Mouse (Mus musculus) forebrain, embryonic 12.5 days (tissue): ENCODE results near the gene Kcnh7. TPM values are rescaled to one million over a fixed set of nuclear protein-coding genes. Genes with fewer than 3 reads are reported as not detected.
"Not testable (repeated sequence)": the region's sequence is repeated elsewhere in the genome, so short reads cannot be mapped to it uniquely, and the experiment has no call there.

ENCODE experiments used
- ATAC-seq: fragments of 200-750 bp; cut with Nextera tagmentation; 2 replicates; pipeline ENCODE4 v1.8.0; 2017; ENCODE audit warnings: moderate TSS enrichment; ENCODE audit not compliant: low FRiP score
- H3K27ac ChIP-seq: fragments of 300-500 bp; sonication (generic); 2 replicates; pipeline ENCODE4 v1.5.1; 2016; ENCODE audit warnings: mild to moderate bottlenecking
- H3K27me3 ChIP-seq: fragments of 300-500 bp; sonication (generic); 2 replicates; pipeline ENCODE4 v1.6.1; 2016; ENCODE audit warnings: mild to moderate bottlenecking
- H3K36me3 ChIP-seq: fragments of 300-500 bp; sonication (generic); replicated peaks from 2 replicates; pipeline ENCODE4 v1.6.1; 2016; ENCODE audit warnings: mild to moderate bottlenecking
- H3K4me1 ChIP-seq: fragments of 300-500 bp; sonication (generic); 2 replicates; pipeline ENCODE4 v1.6.1; 2016
- H3K4me2 ChIP-seq: fragments of 300-500 bp; sonication (generic); 2 replicates; pipeline ENCODE4 v1.6.1; 2016; ENCODE audit warnings: mild to moderate bottlenecking, moderate library complexity
- H3K4me3 ChIP-seq: fragments of 300-500 bp; sonication (generic); replicated peaks from 2 replicates; pipeline ENCODE4 v1.5.1; 2016; ENCODE audit warnings: mild to moderate bottlenecking
- H3K9ac ChIP-seq: fragments of 300-500 bp; sonication (generic); 2 replicates; pipeline ENCODE4 v1.6.1; 2016; ENCODE audit warnings: mild to moderate bottlenecking
- H3K9me3 ChIP-seq: fragments of 300-500 bp; sonication (generic); 2 replicates; pipeline ENCODE4 v1.6.1; 2016
- WGBS: fragments of 180-500 bp; shearing (Covaris S2); methylation state at CpG from one replicate; pipeline ENCODE4 v1.1.7; 2016; 5-methylcytosine and 5-hydroxymethylcytosine counted together
- polyA plus RNA-seq: library from polyadenylated mRNA; unstranded; fragments of >200 nt; fragmentation: Nextera tagmentation; extraction: Ambion mirVana; gene quantifications from 2 replicates; pipeline ENCODE4 v1.2.1, GENCODE M21; 2016

Kcnh7 gene
- polyA plus RNA-seq, 1 experiment from 2014 or later, result 5.4 TPM

DNA sequence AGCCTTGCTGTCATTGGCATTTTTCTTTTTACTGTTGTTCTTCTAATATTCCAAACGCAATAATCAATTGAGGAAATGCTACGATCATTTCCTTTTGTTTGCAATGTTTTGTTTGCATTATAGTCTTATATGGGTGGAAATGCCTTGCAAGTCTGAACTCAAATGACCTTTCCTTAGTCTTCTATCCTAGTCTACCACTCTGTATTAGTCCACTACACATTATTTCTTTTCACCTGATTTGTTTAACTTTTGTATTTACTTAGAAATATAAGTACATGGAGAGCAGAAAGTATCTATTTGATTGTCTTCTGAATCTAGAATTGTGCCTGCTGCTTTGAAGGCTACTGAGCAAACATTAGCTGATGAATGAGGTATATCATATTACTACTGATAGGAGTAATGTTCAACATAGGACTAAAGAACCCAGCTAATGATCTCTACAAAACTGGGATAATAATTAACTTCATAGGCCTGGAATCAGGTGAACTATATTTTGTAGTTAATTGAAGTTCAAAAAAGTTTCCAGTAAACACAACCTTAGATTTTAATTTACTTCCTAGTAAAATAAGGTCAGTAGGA lies 399.5 kb downstream of the Kcnh7 start:
- H3K36me3 ChIP-seq, result no peaks in the 10 kb centered on the region
- H3K27ac ChIP-seq, result no peak overlapping the region
- no peak overlapping the region for H3K4me3 ChIP-seq
- H3K4me1 ChIP-seq, result no peaks in the 10 kb centered on the region
- ATAC-seq, result no peak
- H3K4me2 ChIP-seq, result no peak overlapping the region
- 74% methylated on average over 2 of the region's 2 CpGs for WGBS
- H3K27me3 ChIP-seq, result no peaks in the 10 kb centered on the region
- H3K9me3 ChIP-seq, result no peaks in the 10 kb centered on the region
- H3K9ac ChIP-seq, result no peak overlapping the region

DNA sequence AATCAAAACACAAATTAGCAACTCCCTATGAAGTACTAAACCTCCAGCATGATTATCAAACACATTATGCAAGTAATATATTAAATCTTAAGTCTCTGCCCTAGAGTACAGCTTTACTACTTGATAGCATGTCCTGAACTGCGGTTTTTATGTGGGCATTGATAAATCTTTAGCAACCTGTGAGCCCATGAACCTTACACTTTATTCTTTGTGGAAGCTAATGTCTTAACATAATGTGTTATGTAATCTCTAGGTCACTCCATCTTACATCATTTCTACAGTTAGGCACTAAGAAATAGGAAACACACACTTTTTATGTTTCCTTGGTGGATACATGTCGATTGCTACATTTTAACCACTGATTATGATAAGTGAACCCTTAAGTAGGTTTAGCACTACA lies 437.8 kb downstream of the Kcnh7 start:
- no peak for ATAC-seq
- H3K4me1 ChIP-seq, result no peaks in the 10 kb centered on the region
- no peaks in the 10 kb centered on the region for H3K9me3 ChIP-seq
- WGBS, result 92% methylated on average over 2 of the region's 2 CpGs
- H3K4me3 ChIP-seq, result no peak overlapping the region
- H3K4me2 ChIP-seq, result no peak overlapping the region
- no peak overlapping the region for H3K27ac ChIP-seq
- no peaks in the 10 kb centered on the region for H3K27me3 ChIP-seq
- H3K36me3 ChIP-seq, result no peaks in the 10 kb centered on the region
- no peak overlapping the region for H3K9ac ChIP-seq

- H3K9me3 ChIP-seq, result no peaks in the 10 kb centered on the region
- WGBS, result 82% methylated on average over 2 of the region's 2 CpGs
- H3K27me3 ChIP-seq, result no peaks in the 10 kb centered on the region
- no peak overlapping the region for H3K4me2 ChIP-seq
- no peaks in the 10 kb centered on the region for H3K36me3 ChIP-seq
- no peaks in the 10 kb centered on the region for H3K4me1 ChIP-seq
- no peak for ATAC-seq
- H3K4me3 ChIP-seq, result no peak overlapping the region
- H3K27ac ChIP-seq, result no peak overlapping the region
- H3K9ac ChIP-seq, result no peak overlapping the region
Measured at GRCm38 (mm10) chr2:62743098-62743497, 441.0 kb downstream of the Kcnh7 start.

DNA sequence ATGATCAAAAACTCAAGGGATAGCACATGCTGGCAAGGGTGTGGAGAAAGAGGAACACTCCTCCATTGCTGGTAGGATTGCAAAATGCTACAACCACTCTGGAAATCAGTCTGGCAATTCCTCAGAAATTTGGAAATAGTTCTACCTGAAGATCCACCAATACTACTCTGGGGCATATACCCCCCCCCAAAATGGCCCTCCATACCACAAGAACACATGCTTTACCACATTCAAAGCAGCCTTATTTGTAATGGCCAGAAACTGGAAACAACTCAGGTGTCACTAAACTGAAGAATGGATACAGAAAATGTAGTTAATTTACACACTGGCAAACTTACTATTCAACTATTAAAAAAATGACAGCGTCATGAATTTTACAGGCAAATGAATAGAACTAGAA lies 453.4 kb downstream of the Kcnh7 start:
- 69% methylated on average over 1 of the region's 1 CpGs for WGBS
- H3K27me3 ChIP-seq, result no peaks in the 10 kb centered on the region

GRCm38 (mm10) chr2:62727732-62728131 lies 456.4 kb downstream of the Kcnh7 start:
- Histone ChIP-seq H3K36me3 (no peaks in the 10 kb centered on the region), H3K4me2 (no peak overlapping the region), H3K4me1 (no peaks in the 10 kb centered on the region), H3K4me3 (no peak overlapping the region), H3K9ac (no peak overlapping the region), H3K27ac (no peak overlapping the region), H3K9me3 (no peaks in the 10 kb centered on the region), H3K27me3 (no peaks in the 10 kb centered on the region)
- 88% methylated on average over 2 of the region's 2 CpGs for WGBS
- no peak for ATAC-seq

More for the DNA sequence above, 453.4 kb downstream of the Kcnh7 start:
- H3K4me1 ChIP-seq, result no peaks in the 10 kb centered on the region
- H3K4me3 ChIP-seq, result no peak overlapping the region
- no peak overlapping the region for H3K4me2 ChIP-seq
- no peak overlapping the region for H3K9ac ChIP-seq
- no peaks in the 10 kb centered on the region for H3K36me3 ChIP-seq
- no peaks in the 10 kb centered on the region for H3K9me3 ChIP-seq
- no peak for ATAC-seq
- no peak overlapping the region for H3K27ac ChIP-seq

DNA sequence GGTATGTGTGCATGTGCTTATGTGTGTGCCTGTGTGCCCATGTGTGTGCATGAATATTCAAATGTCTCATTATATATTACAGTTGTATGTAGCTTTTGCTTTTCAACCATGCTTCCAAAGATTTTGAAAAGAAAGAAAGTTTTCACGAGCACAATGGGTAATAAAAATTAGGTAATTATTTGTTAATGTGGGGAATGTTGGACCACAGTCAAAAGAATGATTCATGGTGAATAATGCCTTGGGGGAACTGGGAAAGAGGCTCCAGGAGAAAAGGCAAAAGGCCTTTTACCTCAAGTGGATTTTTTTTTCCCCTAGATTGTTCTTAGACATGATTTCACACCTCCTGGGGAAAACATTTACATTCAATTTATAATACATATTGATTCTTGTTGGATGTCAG lies 458.1 kb downstream of the Kcnh7 start:
- WGBS, result 58% methylated on average over 1 of the region's 1 CpGs
- ATAC-seq, result no peak
- H3K36me3 ChIP-seq, result no peaks in the 10 kb centered on the region
- no peak overlapping the region for H3K4me2 ChIP-seq
- H3K27ac ChIP-seq, result no peak overlapping the region
- H3K4me3 ChIP-seq, result no peak overlapping the region
- no peaks in the 10 kb centered on the region for H3K4me1 ChIP-seq
- H3K27me3 ChIP-seq, result no peaks in the 10 kb centered on the region
- H3K9me3 ChIP-seq, result no peaks in the 10 kb centered on the region
- H3K9ac ChIP-seq, result no peak overlapping the region

GRCm38 (mm10) chr2:62718411-62718810 lies 465.7 kb downstream of the Kcnh7 start:
- no peak for ATAC-seq
- Histone ChIP-seq H3K27me3 (no peaks in the 10 kb centered on the region), H3K9me3 (no peaks in the 10 kb centered on the region), H3K9ac (no peak overlapping the region), H3K4me1 (no peaks in the 10 kb centered on the region), H3K4me2 (no peak overlapping the region), H3K36me3 (no peaks in the 10 kb centered on the region), H3K27ac (no peak overlapping the region), H3K4me3 (no peak overlapping the region)
- 57% methylated on average over 1 of the region's 1 CpGs for WGBS

GRCm38 (mm10) chr2:62717270-62717669 lies 466.8 kb downstream of the Kcnh7 start:
- Histone ChIP-seq H3K9ac (no peak overlapping the region), H3K9me3 (no peaks in the 10 kb centered on the region), H3K27ac (no peak overlapping the region), H3K4me3 (no peak overlapping the region), H3K4me1 (no peaks in the 10 kb centered on the region), H3K27me3 (no peaks in the 10 kb centered on the region), H3K4me2 (no peak overlapping the region), H3K36me3 (no peaks in the 10 kb centered on the region)
- no peak for ATAC-seq
- 87% methylated on average over 6 of the region's 6 CpGs for WGBS

- H3K4me3 ChIP-seq, result no peak overlapping the region
- no peaks in the 10 kb centered on the region for H3K9me3 ChIP-seq
- H3K9ac ChIP-seq, result no peak overlapping the region
- H3K4me1 ChIP-seq, result no peaks in the 10 kb centered on the region
- ATAC-seq, result no peak
- WGBS, result 90% methylated on average over 4 of the region's 4 CpGs
- no peak overlapping the region for H3K4me2 ChIP-seq
- H3K36me3 ChIP-seq, result no peaks in the 10 kb centered on the region
- no peak overlapping the region for H3K27ac ChIP-seq
- H3K27me3 ChIP-seq, result no peaks in the 10 kb centered on the region
Measured at GRCm38 (mm10) chr2:62715260-62715659, 468.8 kb downstream of the Kcnh7 start.

DNA sequence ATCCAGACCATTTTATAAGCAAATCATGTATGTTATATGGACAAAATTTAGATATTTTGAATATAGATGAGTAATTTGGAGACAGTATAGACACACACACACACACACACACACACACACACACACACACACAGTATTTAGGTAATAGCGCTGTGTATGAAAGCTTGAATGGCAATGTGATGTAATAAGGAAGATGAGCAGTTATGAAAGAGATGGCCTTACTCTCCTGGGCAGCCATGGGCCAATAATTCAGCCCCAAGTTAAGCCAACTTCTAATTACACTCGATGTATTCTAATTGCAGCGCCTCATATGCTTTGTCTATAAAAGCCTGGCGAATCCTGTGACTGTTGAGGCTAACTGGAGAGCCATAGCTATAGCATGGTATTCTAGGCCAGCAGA lies 469.7 kb downstream of the Kcnh7 start:
- H3K4me1 ChIP-seq, H3K27ac ChIP-seq, H3K27me3 ChIP-seq, ATAC-seq, H3K4me3 ChIP-seq, H3K9me3 ChIP-seq, H3K36me3 ChIP-seq, H3K9ac ChIP-seq, H3K4me2 ChIP-seq: not testable (repeated sequence)
- 91% methylated on average over 4 of the region's 4 CpGs for WGBS

DNA sequence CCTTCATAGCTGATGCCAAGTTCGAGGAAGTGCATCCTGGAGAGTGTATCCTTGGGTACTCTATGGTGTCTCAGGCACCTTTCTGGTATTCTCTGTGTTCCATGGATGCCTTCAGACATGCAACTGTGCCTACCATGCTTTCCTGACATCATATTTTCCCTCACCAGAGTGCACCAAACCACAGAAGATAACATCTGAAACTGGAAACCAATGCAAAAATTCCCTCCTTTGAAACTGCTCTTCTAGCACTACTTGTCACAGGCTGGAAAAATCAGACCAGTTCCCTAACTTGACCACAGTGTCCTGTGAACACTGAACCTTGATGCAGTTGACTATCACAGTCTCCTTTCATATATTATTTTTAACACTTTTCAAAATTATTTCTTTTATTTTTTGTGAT lies 474.5 kb downstream of the Kcnh7 start:
- ATAC-seq, result no peak
- Histone ChIP-seq H3K4me2 (no peak overlapping the region), H3K4me1 (no peaks in the 10 kb centered on the region), H3K36me3 (no peaks in the 10 kb centered on the region), H3K4me3 (no peak overlapping the region), H3K9me3 (no peaks in the 10 kb centered on the region), H3K27me3 (no peaks in the 10 kb centered on the region), H3K9ac (no peak overlapping the region), H3K27ac (no peak overlapping the region)
- WGBS, result 76% methylated on average over 1 of the region's 1 CpGs

DNA sequence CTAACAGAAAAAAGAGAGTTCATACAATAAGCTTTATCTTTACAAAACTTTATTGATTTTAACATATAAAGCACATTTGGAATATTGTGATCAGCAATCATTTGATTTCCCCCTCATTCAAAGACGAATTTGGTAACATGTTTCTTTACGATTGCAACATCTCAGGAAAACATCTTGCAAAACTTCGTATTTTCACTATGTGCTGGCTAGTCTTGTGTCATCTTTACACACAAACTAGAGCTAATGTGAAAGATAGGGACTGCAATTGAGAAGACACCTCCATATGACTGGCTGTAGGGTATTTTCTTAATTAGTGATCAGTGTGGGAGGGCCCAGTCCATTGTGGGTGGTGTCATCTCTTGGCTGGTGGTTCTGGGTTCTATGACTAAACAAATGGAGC lies 477.8 kb downstream of the Kcnh7 start:
- Histone ChIP-seq H3K4me2 (no peak overlapping the region), H3K4me3 (no peak overlapping the region), H3K4me1 (no peaks in the 10 kb centered on the region), H3K27me3 (no peaks in the 10 kb centered on the region), H3K36me3 (no peaks in the 10 kb centered on the region), H3K9ac (no peak overlapping the region), H3K27ac (no peak overlapping the region), H3K9me3 (no peaks in the 10 kb centered on the region)
- 83% methylated on average over 3 of the region's 3 CpGs for WGBS
- no peak for ATAC-seq

- no peak overlapping the region for H3K4me3 ChIP-seq
- WGBS, result 92% methylated on average over 6 of the region's 6 CpGs
Measured at GRCm38 (mm10) chr2:62685934-62686333, 498.2 kb downstream of the Kcnh7 start.

More at GRCm38 (mm10) chr2:62685934-62686333, 498.2 kb downstream of the Kcnh7 start:
- ATAC-seq, result no peak
- H3K27me3 ChIP-seq, result no peaks in the 10 kb centered on the region
- no peaks in the 10 kb centered on the region for H3K36me3 ChIP-seq
- no peak overlapping the region for H3K4me2 ChIP-seq
- H3K9ac ChIP-seq, result no peak overlapping the region
- H3K4me1 ChIP-seq, result no peaks in the 10 kb centered on the region; the same call in 1 of the 2 replicates
- no peak overlapping the region for H3K27ac ChIP-seq
- H3K9me3 ChIP-seq, result no peaks in the 10 kb centered on the region
